Mouse (Mus musculus) bone marrow, adult 2 months (tissue): ENCODE data around the gene Tmem87a.

Experiments
- CTCF ChIP-seq: fragments of 200-500 bp; IDR thresholded peaks from 2 replicates; pipeline ENCODE4 v1.5.1; 2011; ENCODE audit warnings: low read length, control low read depth; ENCODE audit not compliant: control insufficient read depth, insufficient read depth
- POLR2A ChIP-seq: fragments of 200-500 bp; IDR thresholded peaks from 2 replicates; pipeline ENCODE4 v1.6.1; 2011; ENCODE audit warnings: low read depth, mild to moderate bottlenecking, control low read depth, low read length, borderline replicate concordance; ENCODE audit not compliant: control insufficient read depth

DNA sequence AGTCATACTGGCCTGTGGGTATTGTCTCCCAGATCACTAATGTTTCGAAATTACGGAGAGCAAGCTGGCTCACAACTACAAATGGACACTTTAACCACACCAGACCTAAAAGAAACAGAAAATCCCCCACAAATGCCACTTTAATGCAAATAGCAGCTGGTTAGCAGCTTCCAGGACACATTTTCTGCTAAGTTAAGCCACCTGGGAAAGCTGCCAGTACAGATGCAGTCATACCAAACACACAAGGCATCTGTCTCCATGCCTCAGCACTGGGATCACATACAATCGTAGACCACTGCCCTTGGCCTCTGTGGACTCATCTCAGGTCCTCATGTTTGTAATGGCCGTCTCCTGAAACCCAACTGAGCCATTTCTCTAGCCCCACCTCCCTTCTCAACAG lies 72.3 kb downstream of the Tmem87a start:
- TF ChIP-seq CTCF (no peak), POLR2A (no peak)
